Mouse (Mus musculus) midbrain, postnatal 0 days (tissue): ENCODE measurements at regions not wholly inside any gene's neighbourhood (a gene's known extent, or its start where the extent isn't known, plus 50 kb on each side); places are given as distances from the start of the nearest gene placed in this dataset.

ENCODE experiments used
- ATAC-seq: fragments of 200-750 bp; cut with Nextera tagmentation; 2 replicates; pipeline ENCODE4 v1.8.0; 2017; ENCODE audit warnings: moderate number of reproducible peaks, mild to moderate bottlenecking, moderate TSS enrichment, moderate library complexity; ENCODE audit not compliant: low FRiP score
- DNase-seq: peaks from one replicate; pipeline ENCODE4 v3.0.0-alpha.2; 2015; ENCODE audit warnings: low spot score
- H3K27ac ChIP-seq: fragments of 300-500 bp; sonication (generic); 2 replicates; pipeline ENCODE4 v1.5.1; 2014; ENCODE audit warnings: low read depth, mild to moderate bottlenecking, low read length, mixed read lengths
- H3K27me3 ChIP-seq: fragments of 300-500 bp; sonication (generic); 2 replicates; pipeline ENCODE4 v1.6.1; 2014; ENCODE audit warnings: low read length, control low read depth, mixed read lengths; ENCODE audit not compliant: insufficient read depth
- H3K36me3 ChIP-seq: fragments of 300-500 bp; sonication (generic); 2 replicates; pipeline ENCODE4 v1.6.1; 2014; ENCODE audit warnings: low read length, control low read depth, mixed read lengths; ENCODE audit not compliant: insufficient read depth
- H3K4me1 ChIP-seq: fragments of 300-500 bp; sonication (generic); 2 replicates; pipeline ENCODE4 v1.6.1; 2014; ENCODE audit warnings: mild to moderate bottlenecking, control low read depth, antibody characterized with exemption, low read length, mixed read lengths; ENCODE audit not compliant: insufficient read depth
- H3K4me2 ChIP-seq: fragments of 300-500 bp; sonication (generic); 2 replicates; pipeline ENCODE4 v1.6.1; 2014; ENCODE audit warnings: low read depth, mild to moderate bottlenecking, low read length, mixed read lengths; ENCODE audit not compliant: poor library complexity, severe bottlenecking
- H3K4me3 ChIP-seq: fragments of 300-500 bp; sonication (generic); 2 replicates; pipeline ENCODE4 v1.5.1; 2014; ENCODE audit warnings: low read depth, mild to moderate bottlenecking, low read length, moderate library complexity
- H3K9ac ChIP-seq: fragments of 300-500 bp; sonication (generic); replicated peaks from 2 replicates; pipeline ENCODE4 v1.6.1; 2014; ENCODE audit warnings: mild to moderate bottlenecking, low read length, moderate library complexity, mixed read lengths; ENCODE audit not compliant: poor library complexity, severe bottlenecking
- H3K9me3 ChIP-seq: fragments of 300-500 bp; sonication (generic); 2 replicates; pipeline ENCODE4 v1.6.1; 2016; ENCODE audit warnings: low read length, control low read depth
- CTCF ChIP-seq: IDR thresholded peaks from 2 replicates; pipeline ENCODE4 v1.5.1; 2016; ENCODE audit warnings: antibody characterized with exemption, mild to moderate bottlenecking
- WGBS: fragments of 180-500 bp; shearing (Covaris S2); extraction: QIAGEN DNeasy Blood & Tissue Kit; methylation state at CpG from one replicate; pipeline ENCODE4 v1.1.7; 2014; 5-methylcytosine and 5-hydroxymethylcytosine counted together

DNA sequence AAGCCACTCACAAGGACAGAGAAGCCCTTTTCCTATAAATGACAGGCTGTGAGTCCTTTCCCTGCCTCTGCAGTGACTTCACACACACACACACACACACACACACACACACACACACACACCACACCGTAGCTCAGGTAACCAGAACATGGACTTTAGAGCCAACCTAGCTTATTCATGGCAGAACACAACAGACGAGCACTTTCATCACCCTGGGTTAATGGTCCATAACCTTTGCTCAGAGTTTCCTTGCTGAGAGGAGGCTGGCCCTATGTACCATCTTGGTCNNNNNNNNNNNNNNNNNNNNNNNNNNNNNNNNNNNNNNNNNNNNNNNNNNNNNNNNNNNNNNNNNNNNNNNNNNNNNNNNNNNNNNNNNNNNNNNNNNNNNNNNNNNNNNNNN lies 2391.6 kb upstream of the 5930422O12Rik start:
- Histone ChIP-seq H3K27ac (no peak overlapping the region), H3K9me3 (no peaks in the 10 kb centered on the region), H3K4me2 (no peak overlapping the region), H3K9ac (no peak overlapping the region), H3K4me3 (no peak overlapping the region), H3K27me3 (no peaks in the 10 kb centered on the region), H3K4me1 (peaks cover 3% of the 10 kb centered on the region; the same call in 1 of the 2 replicates), H3K36me3 (no peaks in the 10 kb centered on the region)
- ATAC-seq (no peak), DNase-seq (no peak)
- no peak for TF ChIP-seq CTCF
- 73% methylated on average over 2 of the region's 2 CpGs for WGBS
